Mouse (Mus musculus): ENCODE measurements around the gene Nptxr.

The Nptxr gene

GRCm38 (mm10) chr15:79790905-79791304, 13.7 kb downstream of the Nptxr start:
- DNase-seq (ENCODE audit: low spot score in 2 of 2): no peak

- DNase-seq (ENCODE audit: low spot score in 2 of 2): no peak
Measured at GRCm38 (mm10) chr15:79790111-79790510, 14.5 kb downstream of the Nptxr start.

DNA sequence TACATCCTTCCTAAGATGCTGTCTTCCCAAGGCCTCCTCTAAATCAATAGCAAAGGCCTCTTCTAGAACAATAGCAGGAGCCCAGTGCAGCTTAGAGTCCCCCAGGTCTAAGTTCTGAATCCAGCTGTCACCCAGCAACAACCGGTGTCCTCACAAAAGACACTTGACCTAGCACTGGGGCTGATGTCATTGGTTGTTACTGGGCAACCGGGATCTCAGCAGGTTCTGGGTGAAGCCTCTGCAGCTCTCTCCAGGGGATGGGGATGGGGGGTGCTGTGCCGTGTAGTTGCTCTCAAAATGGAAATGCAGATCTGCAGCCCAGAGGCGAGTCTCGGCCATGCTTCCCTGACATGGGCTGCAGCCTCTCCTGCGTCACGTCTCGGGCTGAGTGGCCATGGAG, 16.8 kb downstream of the Nptxr start:
- DNase-seq (ENCODE audit: low spot score in 2 of 2): no peak

GRCm38 (mm10) chr15:79785056-79785455, 19.5 kb downstream of the Nptxr start:
- no peak for DNase-seq (ENCODE audit: low spot score in 2 of 2)

DNA sequence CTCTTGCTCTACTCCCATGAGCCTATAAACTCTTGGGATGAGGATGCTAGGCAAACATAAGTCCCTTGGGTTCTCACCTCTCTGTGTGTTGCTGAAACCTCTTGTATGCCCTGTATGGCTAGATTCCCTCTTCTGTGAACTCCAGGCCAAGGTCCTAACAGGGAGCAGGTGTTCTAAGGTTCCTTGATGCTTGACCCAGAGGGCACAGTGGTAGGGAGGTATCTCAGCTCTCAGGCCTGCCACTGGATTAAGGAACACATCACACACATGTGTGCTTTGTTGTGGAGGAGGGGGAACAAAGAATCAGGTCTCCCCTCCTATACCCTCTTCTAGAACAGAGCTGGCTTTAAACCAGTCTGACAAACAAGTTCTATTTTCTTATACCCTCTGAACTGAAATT, 26.8 kb downstream of the Nptxr start, which contains the start of gene Dnal4:
Gene Dnal4, minus strand, starts transcription at position 101 of the 400 bp plus-strand sequence.
- DNase-seq (ENCODE audit: low spot score in 2 of 2): no peak

DNA sequence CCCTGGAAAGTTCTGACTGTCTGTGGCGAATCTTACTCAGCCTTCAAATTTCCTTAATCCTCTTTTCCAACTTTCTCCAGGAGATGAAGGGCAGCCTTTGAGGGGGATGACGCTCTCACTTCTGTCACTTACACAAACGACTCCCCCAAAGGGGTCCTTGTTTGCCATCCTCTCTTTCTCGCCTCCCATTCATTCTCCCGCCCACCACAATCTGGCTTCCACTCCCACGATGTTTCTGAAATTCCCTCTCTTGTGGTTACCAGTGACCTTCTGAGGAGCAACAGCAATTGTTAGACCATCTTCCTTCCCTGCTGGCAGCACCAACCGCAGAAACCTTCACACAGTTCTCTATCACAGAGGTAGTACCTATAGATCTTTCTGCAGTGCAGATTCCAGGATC, 28.9 kb downstream of the Nptxr start:
- no peak for DNase-seq (ENCODE audit: low spot score in 2 of 2)

DNA sequence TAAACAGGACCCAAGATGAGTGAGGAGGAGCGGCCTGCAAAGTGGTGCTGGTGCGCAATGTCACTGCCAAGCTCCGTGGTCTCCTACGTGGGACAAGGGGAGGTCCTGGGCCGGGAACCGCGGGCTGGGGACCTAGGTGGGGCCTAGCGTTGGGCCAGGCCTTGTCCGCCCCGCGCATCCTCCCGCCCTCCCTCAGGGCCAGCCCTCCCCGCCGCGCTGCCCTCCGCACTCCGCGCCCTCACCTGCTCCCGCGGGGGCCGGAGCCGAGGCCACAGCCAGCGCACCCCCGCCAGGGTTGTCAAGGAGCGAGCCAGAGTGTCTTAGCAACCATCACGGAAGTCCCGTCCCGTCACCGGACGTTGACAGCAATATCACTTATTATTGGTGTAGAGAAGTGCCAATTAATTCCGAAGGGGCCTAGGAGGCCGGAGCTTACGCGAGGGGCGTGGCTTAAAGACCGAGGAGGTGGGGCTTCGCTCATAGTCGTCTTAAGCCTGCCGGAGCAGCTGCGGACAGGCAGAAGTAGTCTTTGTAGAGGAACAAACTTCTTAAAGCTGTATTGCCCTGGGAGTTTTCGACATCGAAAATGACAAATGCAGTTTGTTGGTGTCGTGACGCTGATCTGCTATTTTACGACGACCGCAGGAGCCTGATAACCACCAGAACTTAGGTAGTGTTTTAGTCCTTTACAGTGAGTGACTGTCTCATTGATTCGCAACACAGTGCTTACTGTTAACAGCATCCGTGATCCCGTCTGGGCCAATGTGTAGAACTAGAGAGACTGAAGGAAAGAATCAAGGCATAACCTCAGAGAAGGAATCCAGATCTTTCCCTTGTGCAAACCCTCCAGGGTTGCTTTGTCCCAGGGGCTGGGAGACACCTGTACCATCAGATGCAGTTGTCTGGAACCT, 30.2 kb downstream of the Nptxr start:
- DNase-seq (ENCODE audit: low spot score in 2 of 2): peak; percentile 88 to 92

GRCm38 (mm10) chr15:79770629-79771240, 33.8 kb downstream of the Nptxr start:
- DNase-seq (ENCODE audit: low spot score in 2 of 2): no peak

- no peak for DNase-seq (ENCODE audit: low spot score in 2 of 2)
Measured at GRCm38 (mm10) chr15:79768302-79768701, 36.3 kb downstream of the Nptxr start.

GRCm38 (mm10) chr15:79767327-79767961, 37.1 kb downstream of the Nptxr start:
- no peak for DNase-seq (ENCODE audit: low spot score in 2 of 2)

DNA sequence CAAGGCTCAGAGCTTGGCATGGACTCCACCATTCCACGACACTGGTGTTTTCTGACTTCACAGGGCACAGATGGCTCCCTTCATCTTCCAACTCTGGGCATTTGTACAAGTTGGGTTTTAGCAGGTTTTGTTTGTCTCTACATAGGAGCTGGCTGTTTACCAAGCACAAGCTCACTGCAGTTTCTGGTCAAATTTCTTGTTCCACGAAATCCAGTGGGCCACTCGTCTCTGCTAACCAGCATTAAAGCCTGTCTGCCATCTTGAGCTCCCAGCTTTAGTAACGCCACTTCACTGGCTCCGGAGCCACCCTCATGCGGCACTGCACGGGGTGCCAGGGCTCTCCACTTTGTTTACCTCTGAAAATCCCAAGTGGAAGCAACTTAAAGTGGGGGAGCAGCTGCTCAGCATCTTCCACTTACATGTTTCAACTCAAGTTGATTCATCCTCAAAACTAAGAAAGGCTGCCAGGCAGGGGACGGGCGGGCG, 37.9 kb downstream of the Nptxr start:
- DNase-seq (ENCODE audit: low spot score in 2 of 2): no peak

GRCm38 (mm10) chr15:79766168-79766567, 38.4 kb downstream of the Nptxr start:
- no peak for DNase-seq (ENCODE audit: low spot score in 2 of 2)

DNA sequence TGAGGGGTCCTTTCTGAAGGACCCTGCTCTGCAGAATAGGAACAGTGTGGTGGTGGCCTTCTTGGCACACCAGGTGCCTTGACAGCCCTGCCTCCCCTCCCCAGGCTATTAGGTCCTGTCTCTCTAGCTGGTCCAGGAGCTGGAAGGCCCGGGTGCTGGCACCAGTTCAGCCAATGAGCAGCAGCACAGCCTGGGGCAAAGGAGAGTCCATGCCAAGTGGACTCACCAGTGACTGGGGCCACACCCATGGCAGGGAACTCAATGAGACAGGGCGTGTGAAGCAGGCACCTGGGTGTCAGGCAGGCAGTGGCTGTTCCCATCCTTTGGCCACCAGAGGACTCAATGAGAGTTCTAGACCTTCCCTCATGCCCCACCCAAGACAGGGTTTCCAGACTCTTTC, 39.2 kb downstream of the Nptxr start:
- DNase-seq (ENCODE audit: low spot score in 2 of 2): no peak

GRCm38 (mm10) chr15:79764539-79765267, 39.9 kb downstream of the Nptxr start:
- no peak for DNase-seq (ENCODE audit: low spot score in 2 of 2)

GRCm38 (mm10) chr15:79763601-79764246, 40.8 kb downstream of the Nptxr start:
- DNase-seq (ENCODE audit: low spot score in 2 of 2): no peak

GRCm38 (mm10) chr15:79763001-79763400, 41.6 kb downstream of the Nptxr start:
- no peak for DNase-seq (ENCODE audit: low spot score in 2 of 2)

- DNase-seq (ENCODE audit: low spot score in 2 of 2): no peak
Measured at GRCm38 (mm10) chr15:79760956-79761355, 43.6 kb downstream of the Nptxr start.

DNA sequence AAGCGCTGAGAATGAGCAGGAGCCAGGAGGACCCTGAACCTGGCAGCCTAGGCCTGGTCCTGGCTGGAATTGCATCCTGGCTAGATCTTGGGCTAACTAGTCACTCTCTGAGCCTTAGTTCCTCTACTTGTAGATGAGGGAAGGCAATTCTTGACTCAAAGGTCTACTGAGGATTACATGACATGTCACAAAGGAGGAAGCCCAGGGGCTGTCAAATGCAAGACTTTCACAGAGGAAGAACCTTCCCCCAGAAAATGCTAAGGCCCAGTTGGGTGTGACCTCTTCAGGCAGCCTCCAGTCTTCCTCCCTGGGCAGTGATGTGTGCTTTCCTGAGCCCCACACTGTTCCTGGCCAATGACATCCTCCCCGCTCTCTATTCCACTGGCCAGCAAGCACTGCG, 47.4 kb downstream of the Nptxr start:
- DNase-seq (ENCODE audit: low spot score in 2 of 2): no peak

GRCm38 (mm10) chr15:79755977-79756625, 48.5 kb downstream of the Nptxr start:
- DNase-seq (ENCODE audit: low spot score in 2 of 2): no peak

- DNase-seq (ENCODE audit: low spot score in 2 of 2): no peak
Measured at GRCm38 (mm10) chr15:79755176-79755575, 49.4 kb downstream of the Nptxr start.

DNA sequence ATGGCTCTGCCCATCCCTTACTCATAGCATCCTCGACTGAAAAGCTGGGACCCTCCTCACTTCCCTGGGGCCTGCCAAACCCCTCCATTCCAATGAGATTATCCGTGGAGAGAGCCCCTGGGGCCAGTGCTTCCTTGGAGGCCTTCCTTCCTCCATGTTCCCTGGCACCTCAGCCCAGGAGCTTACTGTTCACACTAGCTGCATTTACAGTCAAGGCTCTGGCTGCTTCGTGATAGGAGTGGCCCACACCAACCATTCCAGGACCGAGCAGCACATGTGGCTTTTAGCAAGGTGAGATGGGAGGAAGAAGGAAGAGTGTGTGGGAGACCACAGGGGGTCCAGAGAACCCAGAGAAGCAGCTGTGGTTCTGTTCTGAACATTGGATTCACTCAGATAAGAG, 50.7 kb downstream of the Nptxr start:
- DNase-seq (ENCODE audit: low spot score in 2 of 2): no peak
